Mouse (Mus musculus) lung, embryonic 14.5 days (tissue): ENCODE results near the gene Rapgef5. TPM values are rescaled to one million over a fixed set of nuclear protein-coding genes. Genes with fewer than 3 reads are reported as not detected.

ENCODE experiments used
- ATAC-seq: fragments of 200-750 bp; cut with Nextera tagmentation; 2 replicates; pipeline ENCODE4 v1.8.0; 2017; ENCODE audit warnings: mild to moderate bottlenecking, moderate TSS enrichment, moderate library complexity; ENCODE audit not compliant: insufficient read depth
- DNase-seq: peaks from one replicate; pipeline ENCODE4 v3.0.0-alpha.2; 2015
- H3K27ac ChIP-seq: fragments of 300-500 bp; sonication (generic); 2 replicates; pipeline ENCODE4 v1.5.1; 2014; ENCODE audit warnings: low read depth, mild to moderate bottlenecking, moderate library complexity
- H3K27me3 ChIP-seq: fragments of 300-500 bp; sonication (generic); 2 replicates; pipeline ENCODE4 v1.6.1; 2014; ENCODE audit warnings: low read length, control low read depth; ENCODE audit not compliant: insufficient read depth
- H3K36me3 ChIP-seq: fragments of 300-500 bp; sonication (generic); 2 replicates; pipeline ENCODE4 v1.6.1; 2014; ENCODE audit warnings: control low read depth; ENCODE audit not compliant: insufficient read depth
- H3K4me1 ChIP-seq: fragments of 300-500 bp; sonication (generic); 2 replicates; pipeline ENCODE4 v1.6.1; 2014; ENCODE audit warnings: antibody characterized with exemption, control low read depth; ENCODE audit not compliant: insufficient read depth
- H3K4me2 ChIP-seq: fragments of 300-500 bp; sonication (generic); 2 replicates; pipeline ENCODE4 v1.6.1; 2014; ENCODE audit warnings: mild to moderate bottlenecking
- H3K4me3 ChIP-seq: fragments of 300-500 bp; sonication (generic); 2 replicates; pipeline ENCODE4 v1.5.1; 2014; ENCODE audit warnings: low read depth, low read length
- H3K9ac ChIP-seq: fragments of 300-500 bp; sonication (generic); 2 replicates; pipeline ENCODE4 v1.6.1; 2014
- H3K9me3 ChIP-seq: fragments of 300-500 bp; sonication (generic); 2 replicates; pipeline ENCODE4 v1.6.1; 2016; ENCODE audit warnings: low read depth, low read length, control low read depth
- CTCF ChIP-seq: IDR thresholded peaks from 2 replicates; pipeline ENCODE4 v1.5.1; 2016; ENCODE audit warnings: antibody characterized with exemption, low read depth
- WGBS: fragments of 180-500 bp; shearing (Covaris S2); extraction: QIAGEN DNeasy Blood & Tissue Kit; methylation state at CpG from one replicate; pipeline ENCODE4 v1.1.7; 2014; 5-methylcytosine and 5-hydroxymethylcytosine counted together
- polyA plus RNA-seq: library from polyadenylated mRNA; unstranded; fragments of >200 nt; fragmentation: Nextera tagmentation; extraction: Ambion mirVana; gene quantifications from 2 replicates; pipeline ENCODE4 v1.2.1, GENCODE M21; 2014

Gene Rapgef5
- polyA plus RNA-seq, 1 experiment from 2014 or later: 22.9 TPM

- ATAC-seq: no peak; the same call in 1 of the 2 replicates
- 52% methylated on average over 3 of the region's 3 CpGs for WGBS
Measured at GRCm38 (mm10) chr12:117605966-117606365, 89.7 kb downstream of the Rapgef5 start.

GRCm38 (mm10) chr12:117612715-117613114, 96.4 kb downstream of the Rapgef5 start:
- Histone ChIP-seq H3K9me3 (no peaks in the 10 kb centered on the region), H3K4me3 (no peak overlapping the region), H3K4me1 (no peaks in the 10 kb centered on the region), H3K27ac (no peak overlapping the region), H3K27me3 (no peaks in the 10 kb centered on the region), H3K4me2 (no peak overlapping the region), H3K9ac (no peak overlapping the region), H3K36me3 (no peaks in the 10 kb centered on the region)
- 77% methylated on average over 3 of the region's 3 CpGs for WGBS
- DNase-seq (no peak), ATAC-seq (no peak)
- TF ChIP-seq CTCF: no peak

More at GRCm38 (mm10) chr12:117605966-117606365, 89.7 kb downstream of the Rapgef5 start:
- H3K4me1 ChIP-seq: no peaks in the 10 kb centered on the region
- H3K9me3 ChIP-seq: no peaks in the 10 kb centered on the region
- H3K36me3 ChIP-seq: no peaks in the 10 kb centered on the region
- TF ChIP-seq CTCF: no peak
- no peaks in the 10 kb centered on the region for H3K27me3 ChIP-seq
- no peak overlapping the region for H3K9ac ChIP-seq
- no peak overlapping the region for H3K4me3 ChIP-seq
- no peak overlapping the region for H3K27ac ChIP-seq
- no peak overlapping the region for H3K4me2 ChIP-seq
- DNase-seq: no peak

- WGBS: 53% methylated on average over 4 of the region's 4 CpGs
- H3K27me3 ChIP-seq: no peaks in the 10 kb centered on the region
- TF ChIP-seq CTCF: no peak
- H3K9ac ChIP-seq: no peak overlapping the region
- no peaks in the 10 kb centered on the region for H3K4me1 ChIP-seq
- DNase-seq (peak; percentile 22), ATAC-seq (no peak)
- no peak overlapping the region for H3K4me2 ChIP-seq
- H3K9me3 ChIP-seq: no peaks in the 10 kb centered on the region
- no peak overlapping the region for H3K4me3 ChIP-seq
- no peaks in the 10 kb centered on the region for H3K36me3 ChIP-seq
- no peak overlapping the region for H3K27ac ChIP-seq
Measured at GRCm38 (mm10) chr12:117619523-117620023, 103.3 kb downstream of the Rapgef5 start.

- no peaks in the 10 kb centered on the region for H3K9me3 ChIP-seq
- no peak overlapping the region for H3K27ac ChIP-seq
- H3K27me3 ChIP-seq: no peaks in the 10 kb centered on the region
- H3K9ac ChIP-seq: no peak overlapping the region
- H3K36me3 ChIP-seq: no peaks in the 10 kb centered on the region
- DNase-seq (no peak), ATAC-seq (no peak)
- H3K4me1 ChIP-seq: no peaks in the 10 kb centered on the region
- TF ChIP-seq CTCF: no peak
- WGBS: 82% methylated on average over 2 of the region's 2 CpGs
- no peak overlapping the region for H3K4me2 ChIP-seq
- no peak overlapping the region for H3K4me3 ChIP-seq
Measured at GRCm38 (mm10) chr12:117622972-117623371, 106.7 kb downstream of the Rapgef5 start.

- no peak overlapping the region for H3K4me2 ChIP-seq
- no peak overlapping the region for H3K9ac ChIP-seq
- H3K9me3 ChIP-seq: no peaks in the 10 kb centered on the region
- H3K4me3 ChIP-seq: no peak overlapping the region
- no peaks in the 10 kb centered on the region for H3K27me3 ChIP-seq
- ATAC-seq (no peak), DNase-seq (no peak)
- no peaks in the 10 kb centered on the region for H3K36me3 ChIP-seq
- no peak for TF ChIP-seq CTCF
- no peaks in the 10 kb centered on the region for H3K4me1 ChIP-seq
- 61% methylated on average over 2 of the region's 2 CpGs for WGBS
- no peak overlapping the region for H3K27ac ChIP-seq
Measured at GRCm38 (mm10) chr12:117627311-117627710, 111.0 kb downstream of the Rapgef5 start.

GRCm38 (mm10) chr12:117628321-117629093, 112.2 kb downstream of the Rapgef5 start:
- TF ChIP-seq CTCF: no peak
- ATAC-seq (no peak), DNase-seq (no peak)
- H3K4me3 ChIP-seq: no peak overlapping the region
- H3K27me3 ChIP-seq: no peaks in the 10 kb centered on the region
- no peak overlapping the region for H3K9ac ChIP-seq
- no peak overlapping the region for H3K27ac ChIP-seq
- H3K4me2 ChIP-seq: no peak overlapping the region
- H3K36me3 ChIP-seq: no peaks in the 10 kb centered on the region
- H3K9me3 ChIP-seq: no peaks in the 10 kb centered on the region
- H3K4me1 ChIP-seq: no peaks in the 10 kb centered on the region
- WGBS: 77% methylated on average over 18 of the region's 18 CpGs

GRCm38 (mm10) chr12:117632133-117632532, 115.9 kb downstream of the Rapgef5 start:
- H3K9ac ChIP-seq: no peak overlapping the region

More at GRCm38 (mm10) chr12:117632133-117632532, 115.9 kb downstream of the Rapgef5 start:
- no peak for DNase-seq
- Histone ChIP-seq H3K27ac (no peak overlapping the region), H3K4me2 (no peak overlapping the region), H3K36me3 (no peaks in the 10 kb centered on the region), H3K4me1 (no peaks in the 10 kb centered on the region), H3K9me3 (no peaks in the 10 kb centered on the region), H3K4me3 (no peak overlapping the region), H3K27me3 (no peaks in the 10 kb centered on the region)
- no peak for TF ChIP-seq CTCF
- WGBS: 33% methylated on average over 1 of the region's 1 CpGs
- ATAC-seq: no peak
